Mouse (Mus musculus) heart, adult 2 months (tissue): ENCODE results near the gene Msln. TPM values are rescaled to one million over a fixed set of nuclear protein-coding genes. Genes with fewer than 3 reads are reported as not detected.

Source experiments
- DNase-seq, 2 experiments: peaks; one replicate each; pipeline ENCODE4 v3.0.0; 2021
- H3K27ac ChIP-seq: fragments of 200-600 bp; 2 replicates; pipeline ENCODE4 v1.8.1; 2022
- H3K27me3 ChIP-seq: fragments of 200-500 bp; 2 replicates; pipeline ENCODE4 v1.6.1; 2012; ENCODE audit warnings: mild to moderate bottlenecking, low read length, inconsistent platforms, mixed read lengths; ENCODE audit not compliant: control insufficient read depth, insufficient read depth
- H3K36me3 ChIP-seq: fragments of 200-500 bp; 2 replicates; pipeline ENCODE4 v1.6.1; 2012; ENCODE audit warnings: low read length, inconsistent platforms; ENCODE audit not compliant: control insufficient read depth, insufficient read depth
- H3K4me1 ChIP-seq: fragments of 200-500 bp; 2 replicates; pipeline ENCODE4 v1.6.1; 2011; ENCODE audit warnings: low read length; ENCODE audit not compliant: control insufficient read depth, insufficient read depth
- H3K4me3 ChIP-seq: fragments of 200-600 bp; 2 replicates; pipeline ENCODE4 v1.8.1; 2022
- H3K79me2 ChIP-seq: fragments of 200-500 bp; replicated peaks from 2 replicates; pipeline ENCODE4 v1.6.1; 2012; ENCODE audit warnings: mild to moderate bottlenecking, inconsistent platforms, low read length, moderate library complexity, mixed read lengths; ENCODE audit not compliant: control insufficient read depth, insufficient read depth
- H3K9ac ChIP-seq: fragments of 200-500 bp; 2 replicates; pipeline ENCODE4 v1.6.1; 2012; ENCODE audit warnings: low read depth, mild to moderate bottlenecking, control low read depth, inconsistent platforms, low read length, mixed read lengths
- CTCF ChIP-seq: fragments of 200-600 bp; IDR thresholded peaks from 2 replicates; pipeline ENCODE4 v1.8.1; 2022; ENCODE audit warnings: antibody characterized with exemption, mild to moderate bottlenecking, moderate library complexity
- EP300 ChIP-seq: fragments of 200-500 bp; IDR thresholded peaks from 2 replicates; pipeline ENCODE4 v1.6.1; 2011; ENCODE audit warnings: low read depth, low read length, control low read depth; ENCODE audit not compliant: insufficient read depth
- POLR2A ChIP-seq: fragments of 200-500 bp; IDR thresholded peaks from 2 replicates; pipeline ENCODE4 v1.6.1; 2011; ENCODE audit warnings: mild to moderate bottlenecking, low read depth, low read length, control low read depth; ENCODE audit not compliant: insufficient read depth
- WGBS: fragments of 180-500 bp; shearing (Covaris S2); methylation state at CpG from one replicate; pipeline ENCODE4 v1.1.7; 2018; 5-methylcytosine and 5-hydroxymethylcytosine counted together
- intact Hi-C: fragments of 180-260 bp; cut with DNase I; formaldehyde crosslinking; loops from one replicate; pipeline ENCODE4 v1.15.1; 2025
- polyA plus RNA-seq: library from polyadenylated mRNA; depleted of rRNA; stranded (reverse); fragments of >200 nt; gene quantifications from 2 replicates; pipeline ENCODE4 v1.2.3, GENCODE M21; 2012
- total RNA-seq, 2 experiments: library from RNA; stranded (reverse); gene quantifications; 2 replicates each; pipeline ENCODE4 v1.2.3; 2021

Msln gene
- total and polyA plus RNA-seq, 3 experiments = 13.2 to 24.7 (median 16.6) TPM

DNA sequence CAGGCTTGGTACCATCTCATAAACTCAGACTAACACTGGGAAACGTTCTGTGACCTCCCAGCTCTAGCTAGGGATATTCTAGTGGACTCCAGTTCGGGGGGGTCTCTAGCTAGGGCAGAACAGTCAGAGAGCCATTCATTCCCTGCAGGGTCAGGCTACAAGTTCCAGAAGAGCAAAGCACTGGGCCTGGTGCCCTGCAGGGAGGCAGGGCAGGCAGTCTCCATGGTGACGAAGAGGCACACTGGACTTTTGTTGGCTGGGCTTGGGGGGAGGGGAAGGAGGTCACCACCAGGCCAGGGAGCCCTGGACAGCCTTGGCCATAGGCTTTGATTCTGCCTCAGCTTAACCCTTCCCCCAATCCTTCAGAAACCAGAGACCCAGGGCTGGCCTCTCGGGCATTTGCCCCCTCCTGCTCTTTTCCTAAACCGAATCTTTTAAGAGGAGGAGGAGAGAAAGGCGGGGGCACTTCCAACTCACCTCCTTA is 41.5 kb upstream of the Msln start, which contains the start of gene AC134908.4:
Gene AC134908.4, minus strand, starts transcription at position 51 of the 484 bp plus-strand sequence.
- WGBS = 62% methylated on average over 6 of the region's 6 CpGs
- Histone ChIP-seq H3K4me1 (peaks cover 13% of the 10 kb centered on the region), H3K27ac (peak within 1 kb of the TSS; percentile 55; the same call in 1 of the 2 replicates), H3K36me3 (no peaks in the 10 kb centered on the region), H3K79me2 (no peaks in the 10 kb centered on the region), H3K4me3 (peak within 1 kb of the TSS; percentile 65), H3K27me3 (no peaks in the 10 kb centered on the region), H3K9ac (peak within 1 kb of the TSS; percentile 72)
- intact Hi-C loops = no loop called here
- DNase-seq = no peak
- no peak for TF ChIP-seq EP300
- no peak for TF ChIP-seq CTCF
- no peak for TF ChIP-seq POLR2A

GRCm38 (mm10) chr17:25794998-25795397 is 40.8 kb upstream of the Msln start:
- Histone ChIP-seq H3K4me3 (no peak overlapping the region), H3K9ac (no peak overlapping the region), H3K79me2 (no peaks in the 10 kb centered on the region), H3K27ac (no peak overlapping the region), H3K27me3 (no peaks in the 10 kb centered on the region), H3K4me1 (peaks cover 13% of the 10 kb centered on the region), H3K36me3 (no peaks in the 10 kb centered on the region)
- intact Hi-C loops = no loop called here
- 93% methylated on average over 17 of the region's 17 CpGs for WGBS
- DNase-seq = no peak
- TF ChIP-seq CTCF (no peak), POLR2A (no peak), EP300 (no peak)

GRCm38 (mm10) chr17:25794197-25794596 is 40.0 kb upstream of the Msln start:
- peaks cover 13% of the 10 kb centered on the region for H3K4me1 ChIP-seq
- intact Hi-C loops = no loop called here

GRCm38 (mm10) chr17:25792615-25793014 is 38.4 kb upstream of the Msln start, which contains the start of gene Fam173a:
Gene Fam173a, minus strand, starts transcription at chr17:25792901.
- H3K4me3 ChIP-seq = peak within 1 kb of the TSS; percentile 56
- TF ChIP-seq POLR2A (peak; percentile 25; the same call in 1 of the 2 replicates), EP300 (no peak), CTCF (no peak)
- intact Hi-C loops = no loop called here
- no peaks in the 10 kb centered on the region for H3K27me3 ChIP-seq
- H3K36me3 ChIP-seq = no peaks in the 10 kb centered on the region
- peak within 1 kb of the TSS; percentile 81 for H3K9ac ChIP-seq
- no peaks in the 10 kb centered on the region for H3K79me2 ChIP-seq
- under 1% methylated on average over 14 of the region's 14 CpGs for WGBS
- H3K4me1 ChIP-seq = peaks cover 13% of the 10 kb centered on the region
- peak; percentile 81 to 87 for DNase-seq
- peak within 1 kb of the TSS; percentile 88 for H3K27ac ChIP-seq

More at GRCm38 (mm10) chr17:25794197-25794596, 40.0 kb upstream of the Msln start:
- H3K36me3 ChIP-seq = no peaks in the 10 kb centered on the region
- H3K4me3 ChIP-seq = no peak overlapping the region
- H3K9ac ChIP-seq = no peak overlapping the region
- DNase-seq = no peak
- TF ChIP-seq CTCF (no peak), EP300 (no peak), POLR2A (no peak)
- H3K27ac ChIP-seq = no peak overlapping the region
- WGBS = 64% methylated on average over 13 of the region's 13 CpGs
- no peaks in the 10 kb centered on the region for H3K79me2 ChIP-seq
- H3K27me3 ChIP-seq = no peaks in the 10 kb centered on the region

DNA sequence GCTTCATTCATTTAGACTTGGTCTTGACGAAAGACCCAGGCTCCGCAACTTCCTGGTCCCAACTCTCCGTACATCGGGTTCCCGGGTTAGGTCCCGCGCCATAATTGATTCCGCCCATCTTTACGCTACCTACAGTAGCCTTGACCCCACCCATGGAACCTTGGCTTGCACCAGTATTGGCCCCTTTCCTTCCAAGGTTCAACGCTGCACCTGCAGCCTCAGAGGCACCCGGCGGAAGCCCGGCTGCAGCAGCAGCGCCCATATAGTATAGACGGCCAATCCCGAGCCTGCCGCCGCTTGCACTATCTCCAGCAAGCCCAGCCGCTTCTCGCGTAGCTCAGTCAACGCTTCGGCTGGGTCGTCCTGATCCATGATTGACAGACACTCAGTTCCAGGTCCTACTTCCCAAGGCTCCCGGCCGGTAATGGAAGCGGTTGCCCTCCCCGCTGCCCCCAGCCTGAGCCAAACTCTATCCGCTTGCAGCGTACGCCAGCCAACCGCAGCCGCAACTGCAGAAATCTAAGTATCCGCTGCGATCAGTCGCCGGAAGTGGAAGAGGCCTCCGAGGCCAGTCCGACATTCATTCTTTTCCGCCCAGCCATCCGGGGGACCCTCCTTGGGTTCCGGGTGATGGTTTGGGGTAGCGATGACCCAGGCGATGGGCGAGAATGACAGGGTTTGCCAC is 37.8 kb upstream of the Msln start:
- Histone ChIP-seq H3K27me3 (no peaks in the 10 kb centered on the region), H3K4me3 (peak overlapping the region; percentile 56), H3K36me3 (no peaks in the 10 kb centered on the region), H3K79me2 (no peaks in the 10 kb centered on the region), H3K4me1 (peaks cover 12% of the 10 kb centered on the region), H3K27ac (peak overlapping the region; percentile 88), H3K9ac (peak overlapping the region; percentile 81)
- peak; percentile 87 to 91 for DNase-seq
- WGBS = under 1% methylated on average over 45 of the region's 45 CpGs
- 0 out of 2 replicates have a peak, but pooled peaks have one; percentile 44 for TF ChIP-seq EP300
- no peak for TF ChIP-seq CTCF
- TF ChIP-seq POLR2A = peak; percentile 79
- intact Hi-C loops = no loop called here

DNA sequence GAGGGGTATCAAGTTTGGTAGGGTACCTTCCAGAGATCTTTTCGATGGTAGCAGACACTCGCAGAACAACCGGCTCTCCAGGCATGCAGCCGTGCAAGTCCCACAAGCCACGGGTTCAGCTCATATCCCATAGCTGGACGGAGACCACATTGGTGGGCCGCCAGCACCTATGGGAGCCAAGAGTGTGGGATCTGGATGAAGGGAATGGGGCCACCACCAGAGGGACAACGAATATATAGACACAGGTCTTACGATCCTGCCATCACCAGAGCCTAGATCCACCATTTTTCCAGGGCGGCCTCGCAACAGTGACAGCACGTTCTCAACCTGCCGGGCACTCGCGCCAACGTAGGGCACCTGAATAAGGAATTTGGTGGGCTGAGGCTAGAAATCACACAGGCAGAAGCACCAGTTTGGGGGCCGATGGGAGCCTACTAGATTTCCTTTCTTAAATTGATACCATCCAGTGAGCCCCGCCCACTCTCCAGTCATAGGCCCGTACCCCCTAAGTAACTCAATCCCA is 37.2 kb upstream of the Msln start:
- DNase-seq = no peak
- 26% methylated on average over 19 of the region's 19 CpGs for WGBS
- no peak overlapping the region; the same call in 1 of the 2 replicates for H3K27ac ChIP-seq
- no peaks in the 10 kb centered on the region for H3K36me3 ChIP-seq
- no peak overlapping the region for H3K9ac ChIP-seq
- H3K4me1 ChIP-seq = peaks cover 12% of the 10 kb centered on the region
- intact Hi-C loops = no loop called here
- no peaks in the 10 kb centered on the region for H3K27me3 ChIP-seq
- TF ChIP-seq POLR2A (no peak), CTCF (no peak), EP300 (no peak)
- H3K4me3 ChIP-seq = peak overlapping the region; percentile 56
- no peaks in the 10 kb centered on the region for H3K79me2 ChIP-seq
